Mouse (Mus musculus) adrenal gland, postnatal 36 days (tissue): Measurements from ENCODE around the gene Cd151. TPM values are rescaled to one million over a fixed set of nuclear protein-coding genes. Genes with fewer than 3 reads are reported as not detected.
"Not testable (repeated sequence)": the region's sequence is repeated elsewhere in the genome, so short reads cannot be mapped to it uniquely, and the experiment has no call there.

Experiments used
- DNase-seq, 2 experiments: peaks; one replicate each; pipeline ENCODE4 v3.0.0; 2021; ENCODE audit warnings: mixed read lengths in 1 of 2
- total RNA-seq, 2 experiments: library from RNA; stranded (reverse); gene quantifications; 2 replicates each; pipeline ENCODE4 v1.2.3; 2021

The Cd151 gene
- total RNA-seq, 2 experiments from 2014 or later: 331 to 418 TPM

- peak; percentile 81 to 86 for DNase-seq
Measured at GRCm38 (mm10) chr7:141435129-141435855, 31.9 kb upstream of the Cd151 start.

- DNase-seq: no peak
Measured at GRCm38 (mm10) chr7:141435856-141436522, 31.2 kb upstream of the Cd151 start.

GRCm38 (mm10) chr7:141436523-141436892 lies 30.7 kb upstream of the Cd151 start:
- no peak for DNase-seq

GRCm38 (mm10) chr7:141437178-141438120 lies 29.7 kb upstream of the Cd151 start, which contains the start of gene Slc25a22:
Gene Slc25a22, minus strand, starts transcription at chr7:141437892.
- peak; percentile 88 to 93 for DNase-seq

- DNase-seq: no peak
Measured at GRCm38 (mm10) chr7:141438201-141438968, 28.8 kb upstream of the Cd151 start.

GRCm38 (mm10) chr7:141439140-141439679 lies 28.0 kb upstream of the Cd151 start:
- no peak for DNase-seq

GRCm38 (mm10) chr7:141439811-141440210 lies 27.4 kb upstream of the Cd151 start:
- DNase-seq: no peak

- DNase-seq: peak; percentile 74 to 83
Measured at GRCm38 (mm10) chr7:141440613-141441012, 26.6 kb upstream of the Cd151 start.

GRCm38 (mm10) chr7:141441460-141441859 lies 25.7 kb upstream of the Cd151 start:
- DNase-seq: no peak

GRCm38 (mm10) chr7:141442199-141442598 lies 25.0 kb upstream of the Cd151 start:
- no peak for DNase-seq

GRCm38 (mm10) chr7:141443081-141443821 lies 23.9 kb upstream of the Cd151 start:
- no peak for DNase-seq

GRCm38 (mm10) chr7:141443828-141444237 lies 23.4 kb upstream of the Cd151 start, which contains the start of gene Pidd1:
Gene Pidd1, minus strand, starts transcription at chr7:141444025.
- DNase-seq: peak; percentile 85 to 90

- not testable (repeated sequence) for DNase-seq
Measured at GRCm38 (mm10) chr7:141446374-141446773, 20.8 kb upstream of the Cd151 start.

GRCm38 (mm10) chr7:141447110-141447991 lies 19.8 kb upstream of the Cd151 start, which contains the start of gene Rplp2:
Gene Rplp2, plus strand, starts transcription at chr7:141447370.
- peak; percentile 96 to 97 for DNase-seq

GRCm38 (mm10) chr7:141451928-141452327 lies 15.3 kb upstream of the Cd151 start:
- DNase-seq: no peak

GRCm38 (mm10) chr7:141453636-141454035 lies 13.6 kb upstream of the Cd151 start:
- DNase-seq: no peak

- DNase-seq: peak; percentile 99 to 100
Measured at GRCm38 (mm10) chr7:141454967-141455551, 12.1 kb upstream of the Cd151 start, which contains the start of gene Pnpla2. Gene Pnpla2, plus strand, starts transcription at chr7:141455198.

GRCm38 (mm10) chr7:141455610-141456314 lies 11.4 kb upstream of the Cd151 start:
- DNase-seq: peak; percentile 81 to 86
